Mouse (Mus musculus) cortical plate, adult 2 months (tissue): Measurements from ENCODE around the gene Rabep1.
"Not testable (repeated sequence)": the region's sequence is repeated elsewhere in the genome, so short reads cannot be mapped to it uniquely, and the experiment has no call there.

ENCODE experiments used
- CTCF ChIP-seq: fragments of 200-500 bp; IDR thresholded peaks from 2 replicates; pipeline ENCODE4 v1.5.1; 2011; ENCODE audit warnings: mild to moderate bottlenecking, control low read depth, low read length; ENCODE audit not compliant: insufficient read depth; ENCODE audit errors: extremely low read depth
- POLR2A ChIP-seq: fragments of 200-500 bp; IDR thresholded peaks from 2 replicates; pipeline ENCODE4 v1.6.1; 2011; ENCODE audit warnings: mild to moderate bottlenecking, low read length, control low read depth; ENCODE audit not compliant: insufficient read depth; ENCODE audit errors: extremely low read depth

- not testable (repeated sequence) for TF ChIP-seq CTCF, POLR2A
Observed at GRCm38 (mm10) chr11:70863204-70863603, 18.6 kb downstream of the Rabep1 start.
